Comparison of ENCODE assay signal across 44 mouse cellular contexts in the genomic region with DNA sequence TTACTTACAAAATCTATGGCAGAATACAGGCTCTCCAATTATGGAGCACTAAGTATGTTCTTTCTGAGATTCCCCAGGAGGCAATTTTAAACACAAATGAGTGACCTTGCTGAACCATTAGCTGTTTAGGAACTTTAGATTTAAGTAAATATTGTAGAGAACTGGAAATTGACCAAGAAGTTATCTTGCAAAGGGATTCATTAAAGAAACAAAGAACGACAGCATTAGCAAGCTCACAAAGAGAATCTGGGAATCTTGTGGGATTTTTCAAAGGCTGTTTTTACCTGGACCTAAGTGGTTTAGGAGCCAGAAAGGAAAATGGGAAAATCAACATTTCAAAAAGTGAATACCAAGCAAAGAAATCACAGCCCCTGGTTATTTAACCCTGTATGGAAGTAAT. TPM values are rescaled to one million over a fixed set of nuclear protein-coding genes. Genes with fewer than 3 reads are reported as not detected.
"Had no signal": no experiment of that assay in that cellular context is flagged by ENCODE, and none has a peak within 500 bp of the region (broad histone marks: within the 10 kb centered on the region; RNA-seq: fewer than 3 reads in every experiment).

A gene (minus strand): TSS at position 101 of the 400 bp plus-strand sequence.

- H3K4me2 ChIP-seq: heart, embryonic 11.5 days; heart, embryonic 12.5 days; heart, embryonic 13.5 days; heart, embryonic 15.5 days; hindbrain, embryonic 12.5 days; hindbrain, embryonic 13.5 days; hindbrain, embryonic 14.5 days; hindbrain, embryonic 15.5 days; intestine, embryonic 15.5 days; kidney, embryonic 15.5 days had no signal

- H3K27me3 ChIP-seq: heart, embryonic 12.5 days; heart, embryonic 13.5 days; heart, embryonic 15.5 days; hindbrain, embryonic 12.5 days; hindbrain, embryonic 13.5 days; hindbrain, embryonic 15.5 days; intestine, embryonic 15.5 days; kidney, embryonic 15.5 days had no signal

- DNase-seq: heart, postnatal 10 days; heart, postnatal 14 days; heart, postnatal 36 days; heart, postnatal 4 days; kidney, adult 11 months; kidney, adult 18-20 months; kidney, adult 2 months; kidney, adult 8-10 months; kidney, adult 9 months; kidney, postnatal 10 days; kidney, postnatal 14 days; kidney, postnatal 25 days; kidney, postnatal 36 days; kidney, postnatal 4 days; layer of hippocampus, adult 9-11 months; layer of hippocampus, postnatal 36 days had no signal

- H3K4me1 ChIP-seq: heart, embryonic 10.5 days; heart, embryonic 12.5 days; heart, embryonic 13.5 days; heart, embryonic 15.5 days; hindbrain, embryonic 10.5 days; hindbrain, embryonic 12.5 days; hindbrain, embryonic 13.5 days; hindbrain, embryonic 15.5 days; intestine, embryonic 15.5 days; kidney, embryonic 15.5 days had no signal

- H3K36me3 ChIP-seq: heart, embryonic 10.5 days; heart, embryonic 12.5 days; heart, embryonic 13.5 days; heart, embryonic 15.5 days; hindbrain, embryonic 10.5 days; hindbrain, embryonic 12.5 days; hindbrain, embryonic 13.5 days; hindbrain, embryonic 15.5 days; intestine, embryonic 15.5 days; kidney, embryonic 15.5 days had no signal

- ATAC-seq: hindbrain, embryonic 16.5 days; hindbrain, postnatal 0 days; inflammation-experienced regulatory T-cells, adult 6 months; intestine, embryonic 15.5 days; intestine, embryonic 16.5 days; intestine, postnatal 0 days had no signal

- H3K9me3 ChIP-seq: heart, embryonic 10.5 days; heart, embryonic 12.5 days; heart, embryonic 13.5 days; heart, embryonic 15.5 days; hindbrain, embryonic 10.5 days; hindbrain, embryonic 12.5 days; hindbrain, embryonic 13.5 days; hindbrain, embryonic 15.5 days; intestine, embryonic 15.5 days; kidney, embryonic 15.5 days had no signal

- H3K27ac ChIP-seq: heart, embryonic 10.5 days; heart, embryonic 13.5 days; heart, embryonic 15.5 days; hindbrain, embryonic 10.5 days; hindbrain, embryonic 12.5 days; hindbrain, embryonic 13.5 days; hindbrain, embryonic 14.5 days; hindbrain, embryonic 15.5 days; hindbrain, postnatal 0 days; intestine, embryonic 15.5 days; kidney, embryonic 15.5 days; kidney, postnatal 0 days; layer of hippocampus, adult 2 months; left cerebral cortex, adult 2 months had no signal

- H3K9ac ChIP-seq: heart, embryonic 12.5 days; heart, embryonic 13.5 days; heart, embryonic 15.5 days; hindbrain, embryonic 12.5 days; hindbrain, embryonic 13.5 days; hindbrain, embryonic 14.5 days; hindbrain, embryonic 15.5 days; intestine, embryonic 15.5 days; kidney, embryonic 15.5 days had no signal

- H3K4me3 ChIP-seq: heart, embryonic 10.5 days; heart, embryonic 12.5 days; heart, embryonic 13.5 days; heart, embryonic 15.5 days; hindbrain, embryonic 10.5 days; hindbrain, embryonic 12.5 days; hindbrain, embryonic 13.5 days; hindbrain, embryonic 15.5 days; intestine, embryonic 15.5 days; kidney, embryonic 15.5 days; layer of hippocampus, adult 2 months; left cerebral cortex, adult 2 months had no signal

RNA-seq across cellular contexts. Expression of the gene that starts here (rescaled TPM):
- polyA plus RNA-seq: heart, embryonic 10.5 days; heart, embryonic 11.5 days; heart, embryonic 12.5 days; heart, embryonic 13.5 days; heart, embryonic 14.5 days; heart, embryonic 15.5 days; heart, embryonic 16.5 days; heart, postnatal 0 days; hindbrain, embryonic 10.5 days; hindbrain, embryonic 11.5 days; hindbrain, embryonic 12.5 days; hindbrain, embryonic 13.5 days; hindbrain, embryonic 14.5 days; hindbrain, embryonic 15.5 days; hindbrain, embryonic 16.5 days; hindbrain, postnatal 0 days; inflammation-experienced regulatory T-cells, adult 6 months; intestine, embryonic 14.5 days; intestine, embryonic 15.5 days; intestine, embryonic 16.5 days; intestine, postnatal 0 days; kidney, adult 2 months; kidney, embryonic 14.5 days; kidney, embryonic 15.5 days; kidney, embryonic 16.5 days; kidney, postnatal 0 days; large intestine, adult 2 months had no signal
